Mouse (Mus musculus) liver, postnatal 0 days (tissue): ENCODE measurements around the gene Tll2.

Experiments used
- CTCF ChIP-seq: sonication (generic); IDR thresholded peaks from 2 replicates; pipeline ENCODE4 v1.5.1; 2016; ENCODE audit warnings: antibody characterized with exemption, low read depth
- EP300 ChIP-seq: IDR thresholded peaks from 2 replicates; pipeline ENCODE4 v1.6.1; 2016; ENCODE audit warnings: antibody characterized with exemption, low read depth, mild to moderate bottlenecking

DNA sequence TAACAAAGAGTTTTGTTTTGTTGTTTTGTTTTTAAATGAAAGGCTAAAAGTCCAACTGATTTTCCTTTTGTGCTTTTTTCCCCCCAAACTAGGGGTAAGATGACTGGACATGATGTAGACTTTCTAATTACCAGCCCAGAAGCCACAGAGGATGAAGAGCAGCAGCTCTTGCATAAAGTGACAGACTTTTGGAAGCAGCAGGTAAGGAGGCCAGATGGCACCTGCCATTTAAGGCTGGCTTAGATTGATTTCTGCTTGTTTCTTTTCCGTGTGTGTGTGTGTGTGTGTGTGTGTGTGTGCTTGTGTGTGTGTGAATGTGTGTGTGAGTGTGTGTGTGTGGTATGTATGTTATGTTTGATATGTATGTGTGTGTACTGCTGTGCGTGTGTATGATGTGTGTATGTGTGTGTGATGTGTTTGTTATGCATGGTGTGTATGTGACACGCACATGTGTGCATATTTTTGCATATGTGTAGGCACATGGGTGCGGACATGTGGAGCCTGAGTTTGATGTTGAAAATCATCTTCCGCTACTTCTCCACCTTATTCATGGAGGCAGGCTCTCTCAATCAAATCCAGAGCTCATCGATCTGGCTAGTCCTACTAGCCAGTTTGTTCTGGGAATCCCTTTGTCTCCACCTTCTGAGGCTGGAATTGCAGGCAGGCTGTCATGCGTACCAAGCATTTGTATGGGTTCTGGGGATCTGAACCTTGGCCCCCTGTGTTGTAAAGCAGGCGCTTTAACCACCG lies 159.0 kb downstream of the Tll2 start:
- TF ChIP-seq CTCF (no peak), EP300 (no peak)
